Mouse (Mus musculus) hindbrain, embryonic 15.5 days (tissue): ENCODE data around the gene H2afx. TPM values are rescaled to one million over a fixed set of nuclear protein-coding genes. Genes with fewer than 3 reads are reported as not detected.
A peak's percentile ranks its signal among the peaks of the same experiment; 100 is the strongest.
"Not testable (repeated sequence)": the region's sequence is repeated elsewhere in the genome, so short reads cannot be mapped to it uniquely, and the experiment has no call there.

Experiments
- ATAC-seq: fragments of 200-750 bp; cut with Nextera tagmentation; 2 replicates; pipeline ENCODE4 v1.8.0; 2017; ENCODE audit warnings: low read depth, moderate number of reproducible peaks, moderate TSS enrichment; ENCODE audit not compliant: low FRiP score
- H3K27ac ChIP-seq: fragments of 300-500 bp; sonication (generic); replicated peaks from 2 replicates; pipeline ENCODE4 v1.5.1; 2015; ENCODE audit warnings: mild to moderate bottlenecking, inconsistent platforms
- H3K27me3 ChIP-seq: fragments of 300-500 bp; sonication (generic); 2 replicates; pipeline ENCODE4 v1.6.1; 2015; ENCODE audit warnings: control low read depth, inconsistent platforms
- H3K36me3 ChIP-seq: fragments of 300-500 bp; sonication (generic); 2 replicates; pipeline ENCODE4 v1.6.1; 2015; ENCODE audit warnings: control low read depth, inconsistent platforms
- H3K4me1 ChIP-seq: fragments of 300-500 bp; sonication (generic); replicated peaks from 2 replicates; pipeline ENCODE4 v1.6.1; 2015; ENCODE audit warnings: control low read depth, inconsistent platforms
- H3K4me2 ChIP-seq: fragments of 300-500 bp; sonication (generic); 2 replicates; pipeline ENCODE4 v1.6.1; 2015; ENCODE audit warnings: moderate library complexity, mild to moderate bottlenecking, inconsistent platforms
- H3K4me3 ChIP-seq: fragments of 300-500 bp; sonication (generic); 2 replicates; pipeline ENCODE4 v1.5.1; 2015; ENCODE audit warnings: mild to moderate bottlenecking, inconsistent platforms
- H3K9ac ChIP-seq: fragments of 300-500 bp; sonication (generic); 2 replicates; pipeline ENCODE4 v1.6.1; 2015; ENCODE audit warnings: inconsistent platforms
- H3K9me3 ChIP-seq: fragments of 300-500 bp; sonication (generic); 2 replicates; pipeline ENCODE4 v1.6.1; 2016; ENCODE audit warnings: control low read depth, inconsistent platforms
- WGBS: fragments of 180-500 bp; shearing (Covaris S2); methylation state at CpG from one replicate; pipeline ENCODE4 v1.1.7; 2015; 5-methylcytosine and 5-hydroxymethylcytosine counted together
- polyA plus RNA-seq: library from polyadenylated mRNA; unstranded; fragments of >200 nt; fragmentation: Nextera tagmentation; extraction: Ambion mirVana; gene quantifications from 2 replicates; pipeline ENCODE4 v1.2.1, GENCODE M21; 2015

The H2afx gene
- polyA plus RNA-seq, result 133 and 149 TPM in 2 replicates

DNA sequence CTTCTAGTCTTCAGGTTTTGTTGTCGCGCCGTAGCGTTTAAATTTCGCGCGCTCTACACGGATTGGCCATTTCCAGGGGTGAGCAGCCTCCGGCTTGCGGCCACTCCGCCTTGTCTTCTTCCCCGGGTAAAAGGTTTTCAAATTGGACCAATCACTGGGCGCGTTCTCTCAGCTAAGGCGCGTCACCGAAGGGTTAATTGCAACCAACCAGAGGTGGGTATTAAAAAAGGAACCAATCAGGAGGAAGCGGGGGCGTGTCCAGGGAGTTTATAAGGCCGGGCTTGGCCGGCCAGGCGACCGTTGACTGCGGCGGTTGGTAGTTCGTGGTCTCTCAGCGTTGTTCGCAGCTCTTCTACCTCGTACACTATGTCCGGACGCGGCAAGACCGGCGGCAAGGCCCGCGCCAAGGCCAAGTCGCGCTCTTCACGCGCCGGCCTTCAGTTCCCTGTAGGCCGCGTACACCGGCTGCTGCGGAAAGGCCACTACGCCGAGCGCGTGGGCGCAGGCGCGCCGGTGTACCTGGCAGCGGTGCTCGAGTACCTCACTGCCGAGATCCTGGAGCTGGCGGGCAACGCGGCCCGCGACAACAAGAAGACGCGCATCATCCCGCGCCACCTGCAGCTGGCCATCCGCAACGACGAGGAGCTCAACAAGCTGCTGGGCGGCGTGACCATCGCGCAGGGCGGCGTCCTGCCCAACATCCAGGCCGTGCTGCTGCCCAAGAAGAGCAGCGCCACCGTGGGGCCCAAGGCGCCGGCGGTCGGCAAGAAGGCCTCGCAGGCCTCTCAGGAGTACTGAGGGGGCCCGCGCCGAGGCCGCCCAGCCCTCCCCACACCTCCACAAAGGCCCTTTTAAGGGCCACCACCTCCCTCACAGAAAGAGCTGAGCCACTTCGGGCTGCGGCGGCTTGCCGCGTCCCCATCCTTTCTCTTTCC, at the start of gene H2afx:
Gene H2afx (plus strand): TSS at position 299 of the 935 bp plus-strand sequence.
- H3K4me2 ChIP-seq, result peak within 1 kb of the TSS; percentile 88
- H3K4me1 ChIP-seq, result peaks cover 27% of the 10 kb centered on the region
- H3K9me3 ChIP-seq, result no peaks in the 10 kb centered on the region
- peaks cover 48% of the 10 kb centered on the region for H3K36me3 ChIP-seq
- H3K4me3 ChIP-seq, result peak within 1 kb of the TSS; percentile 62
- peak within 1 kb of the TSS; percentile 89 for H3K27ac ChIP-seq
- peak; percentile 97 for ATAC-seq
- peak within 1 kb of the TSS; percentile 73 for H3K9ac ChIP-seq
- no peaks in the 10 kb centered on the region for H3K27me3 ChIP-seq
- under 1% methylated on average over 89 of the region's 91 CpGs for WGBS

DNA sequence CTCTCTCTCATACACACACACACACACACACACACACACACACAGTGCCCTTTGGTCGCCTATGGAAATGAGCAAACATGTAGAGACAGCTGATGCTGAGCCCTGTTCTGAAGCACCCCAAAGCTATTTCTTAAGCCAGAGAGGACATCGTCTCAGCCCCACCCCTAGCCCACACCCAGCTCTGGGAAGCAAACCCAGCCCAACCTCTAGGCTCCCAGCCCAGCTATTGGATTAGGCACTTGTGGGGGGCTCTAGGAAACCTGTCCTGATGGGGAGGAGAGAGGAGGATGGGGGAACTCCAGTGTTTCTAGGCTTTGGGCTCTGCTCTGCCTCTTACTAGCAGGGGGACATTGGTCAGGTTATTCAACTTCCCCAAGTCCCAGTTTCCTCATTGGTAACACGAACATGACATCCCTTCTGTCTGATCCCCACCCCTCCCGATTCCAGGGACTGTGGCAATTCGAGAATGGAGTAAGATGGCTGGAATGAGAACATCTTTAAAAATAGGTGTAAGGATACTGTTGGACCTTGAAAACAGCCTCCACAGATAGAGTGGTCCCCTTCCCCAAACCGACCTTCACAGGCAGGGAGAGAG, 48.1 kb upstream of the H2afx start:
- Histone ChIP-seq H3K4me1 (peaks cover 29% of the 10 kb centered on the region), H3K36me3 (peaks cover 12% of the 10 kb centered on the region), H3K4me3 (peak overlapping the region; percentile 66), H3K9ac (peak overlapping the region; percentile 84; the same call in 1 of the 2 replicates), H3K9me3 (no peaks in the 10 kb centered on the region), H3K27ac (no peak overlapping the region), H3K4me2 (peak overlapping the region; percentile 79), H3K27me3 (no peaks in the 10 kb centered on the region)
- WGBS, result 13% methylated on average over 6 of the region's 6 CpGs
- no peak for ATAC-seq

GRCm38 (mm10) chr9:44287003-44287400, 47.5 kb upstream of the H2afx start:
- H3K9ac ChIP-seq, result peak overlapping the region; percentile 84
- H3K27me3 ChIP-seq, result no peaks in the 10 kb centered on the region
- ATAC-seq, result peak; percentile 39; the same call in 1 of the 2 replicates
- peak overlapping the region; percentile 66 for H3K4me3 ChIP-seq
- peaks cover 29% of the 10 kb centered on the region for H3K4me1 ChIP-seq
- peak overlapping the region; percentile 75 for H3K27ac ChIP-seq
- H3K4me2 ChIP-seq, result peak overlapping the region; percentile 79
- 4% methylated on average over 11 of the region's 11 CpGs for WGBS
- H3K9me3 ChIP-seq, result no peaks in the 10 kb centered on the region
- peaks cover 10% of the 10 kb centered on the region; the same call in 1 of the 2 replicates for H3K36me3 ChIP-seq

DNA sequence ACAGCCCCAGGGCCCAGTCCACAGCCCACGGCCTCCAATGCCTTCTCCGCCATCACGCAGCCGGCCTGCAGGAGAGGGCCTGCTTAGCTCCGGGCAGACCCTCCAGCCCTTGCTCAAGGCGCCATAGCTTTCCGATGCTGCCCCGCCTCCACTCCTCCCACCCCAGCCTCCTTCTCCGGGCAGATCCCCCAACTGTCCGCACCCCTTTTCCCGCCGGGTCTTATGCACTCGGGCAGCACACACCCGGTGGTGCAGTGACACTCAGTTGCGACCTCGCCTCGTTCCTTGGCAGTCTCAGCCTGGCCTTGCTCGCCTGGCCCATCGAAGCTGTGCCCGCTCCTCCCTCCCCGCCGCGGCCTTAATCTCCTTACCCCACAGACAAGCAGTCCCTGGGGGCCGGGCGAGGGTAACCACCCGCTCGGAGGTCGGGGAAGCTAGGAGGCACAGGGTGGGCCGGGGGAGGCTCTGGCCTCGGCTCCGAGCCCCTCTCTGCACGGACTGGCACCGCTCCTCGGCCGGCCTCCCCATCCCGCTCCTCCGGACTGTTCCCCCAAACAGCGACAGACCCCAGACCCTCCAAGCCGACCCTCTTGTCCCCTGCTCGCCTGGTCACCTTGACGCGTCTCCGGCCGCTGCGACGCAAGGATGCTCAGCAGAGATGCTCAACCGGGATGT, 47.0 kb upstream of the H2afx start:
- H3K4me3 ChIP-seq, result peak overlapping the region; percentile 66
- peak; percentile 49 for ATAC-seq
- peaks cover 10% of the 10 kb centered on the region; the same call in 1 of the 2 replicates for H3K36me3 ChIP-seq
- H3K27me3 ChIP-seq, result no peaks in the 10 kb centered on the region
- WGBS, result 0% methylated on average over 47 of the region's 47 CpGs
- peak overlapping the region; percentile 84 for H3K9ac ChIP-seq
- H3K9me3 ChIP-seq, result no peaks in the 10 kb centered on the region
- peak overlapping the region; percentile 79 for H3K4me2 ChIP-seq
- peak overlapping the region; percentile 75 for H3K27ac ChIP-seq
- peaks cover 29% of the 10 kb centered on the region for H3K4me1 ChIP-seq

DNA sequence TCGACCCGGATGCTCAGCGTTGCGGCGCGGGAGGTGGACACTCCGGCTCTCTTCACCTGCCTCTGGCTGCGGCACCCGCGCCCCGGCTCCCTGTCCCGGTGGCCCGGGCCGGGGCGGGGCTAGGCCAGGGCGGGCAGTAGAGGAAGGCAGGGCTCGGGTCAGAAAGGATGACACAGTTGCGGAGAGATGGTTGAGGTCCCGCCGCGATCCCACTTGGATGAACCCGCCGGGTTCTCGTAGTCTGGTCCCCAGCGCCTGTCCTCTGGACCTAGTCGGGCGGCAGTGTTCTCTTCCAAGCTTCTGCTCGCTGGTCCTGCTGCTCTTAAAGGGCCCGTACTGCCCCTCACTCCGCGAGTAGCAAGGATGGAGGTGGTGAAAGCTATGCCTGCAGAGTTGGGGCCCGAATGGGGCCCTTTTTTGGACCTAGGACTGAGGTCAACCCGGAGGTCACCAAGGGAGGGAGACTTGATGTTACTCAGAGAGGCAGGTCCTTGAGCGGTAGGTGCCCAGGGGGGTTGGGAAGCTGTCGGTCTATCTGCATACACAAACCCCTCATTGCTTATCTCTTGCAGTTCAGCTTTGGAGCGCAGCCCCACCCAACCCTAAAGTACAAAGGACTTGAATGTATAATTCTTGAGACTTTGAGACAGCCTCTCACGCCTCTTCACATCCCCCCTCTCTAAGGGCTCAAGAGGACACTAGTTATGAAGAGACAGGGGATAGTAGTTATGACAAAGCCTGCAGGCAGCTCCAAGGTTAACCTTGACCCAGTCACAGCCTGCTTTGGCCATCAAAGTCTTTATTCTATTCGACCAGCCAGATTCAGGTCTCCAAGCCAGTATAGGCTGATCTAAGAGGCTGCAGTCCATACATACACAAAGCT, 46.2 kb upstream of the H2afx start, which contains the start of gene Abcg4:
Gene Abcg4 (minus strand): TSS at position 540 of the 883 bp plus-strand sequence.
- peak within 1 kb of the TSS; percentile 66 for H3K4me3 ChIP-seq
- H3K4me1 ChIP-seq, result peaks cover 29% of the 10 kb centered on the region
- peaks cover 15% of the 10 kb centered on the region for H3K36me3 ChIP-seq
- no peaks in the 10 kb centered on the region for H3K27me3 ChIP-seq
- peak within 1 kb of the TSS; percentile 79 for H3K4me2 ChIP-seq
- WGBS, result under 1% methylated on average over 38 of the region's 38 CpGs
- peak; percentile 76 for ATAC-seq
- H3K27ac ChIP-seq, result peak within 1 kb of the TSS; percentile 75
- H3K9ac ChIP-seq, result peak within 1 kb of the TSS; percentile 84
- H3K9me3 ChIP-seq, result no peaks in the 10 kb centered on the region

DNA sequence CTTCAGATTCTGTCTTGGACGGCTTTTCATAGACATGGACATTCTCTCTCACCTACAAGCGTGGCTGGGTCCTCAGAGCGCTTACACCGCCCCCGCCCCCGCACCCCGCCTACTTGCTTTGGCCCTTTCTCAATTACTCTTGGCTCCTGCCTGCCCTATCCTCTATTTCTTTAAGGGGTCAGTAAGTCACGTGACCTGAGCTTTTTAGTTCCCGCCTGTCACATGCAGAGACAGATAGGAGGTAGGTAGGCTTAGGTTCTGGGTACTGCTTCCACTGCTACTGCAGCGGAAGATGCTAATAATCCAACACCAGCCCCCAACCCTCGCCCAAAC, 45.6 kb upstream of the H2afx start:
- peak overlapping the region; percentile 79 for H3K4me2 ChIP-seq
- 7% methylated on average over 11 of the region's 11 CpGs for WGBS
- H3K27ac ChIP-seq, result peak overlapping the region; percentile 75
- peaks cover 29% of the 10 kb centered on the region for H3K4me1 ChIP-seq
- H3K9ac ChIP-seq, result peak overlapping the region; percentile 84
- H3K27me3 ChIP-seq, result no peaks in the 10 kb centered on the region
- H3K4me3 ChIP-seq, result peak overlapping the region; percentile 66
- peaks cover 22% of the 10 kb centered on the region for H3K36me3 ChIP-seq
- no peaks in the 10 kb centered on the region for H3K9me3 ChIP-seq
- ATAC-seq, result peak; percentile 2; the same call in 1 of the 2 replicates

DNA sequence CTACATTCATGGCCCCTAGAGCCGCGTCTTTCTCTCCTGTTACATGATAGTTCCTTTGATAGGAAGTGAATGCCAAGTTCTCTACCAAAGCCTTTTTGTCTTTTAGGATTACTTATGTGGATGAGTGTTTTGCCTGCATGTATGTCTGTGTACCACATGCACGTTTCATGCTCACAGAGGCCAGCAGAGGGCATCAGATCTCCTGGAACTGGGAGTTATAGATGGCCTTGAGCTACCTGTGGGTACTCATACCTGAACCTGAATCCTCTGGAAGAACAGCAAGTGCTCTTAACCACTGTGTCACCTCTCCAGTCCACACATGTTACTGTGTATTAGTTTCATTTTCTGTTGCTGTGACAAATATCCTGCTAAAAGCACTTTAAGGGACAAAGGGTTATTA, 42.0 kb upstream of the H2afx start:
- Histone ChIP-seq H3K27me3 (no peaks in the 10 kb centered on the region), H3K4me3 (no peak overlapping the region), H3K36me3 (peaks cover 50% of the 10 kb centered on the region), H3K9ac (no peak overlapping the region), H3K4me1 (peaks cover 13% of the 10 kb centered on the region), H3K4me2 (no peak overlapping the region), H3K27ac (no peak overlapping the region), H3K9me3 (no peaks in the 10 kb centered on the region)
- 76% methylated on average over 3 of the region's 3 CpGs for WGBS
- no peak for ATAC-seq

DNA sequence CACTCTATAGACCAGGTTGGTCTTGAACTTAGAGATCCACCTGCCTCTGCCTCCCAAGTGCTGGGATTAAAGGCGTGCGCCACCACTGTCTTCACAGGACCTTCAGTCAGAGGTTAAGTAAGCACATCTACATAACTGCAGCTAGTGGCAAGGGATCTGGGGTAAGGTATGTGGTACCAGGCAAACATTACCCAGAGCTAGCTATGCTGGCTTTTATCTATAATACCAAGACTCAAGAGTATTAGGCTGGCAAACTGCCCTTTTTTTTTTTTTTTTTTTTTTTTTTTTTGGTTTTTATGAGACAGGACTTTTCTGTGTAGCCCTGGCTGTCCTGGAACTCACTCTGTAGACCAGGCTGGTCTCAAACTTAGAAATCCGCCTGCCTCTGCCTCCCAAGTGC, 34.5 kb upstream of the H2afx start:
- not testable (repeated sequence) for H3K9me3 ChIP-seq, ATAC-seq, H3K4me2 ChIP-seq, H3K4me3 ChIP-seq, H3K27ac ChIP-seq, H3K27me3 ChIP-seq, H3K9ac ChIP-seq
- WGBS, result 97% methylated on average over 3 of the region's 3 CpGs
- peaks cover 62% of the 10 kb centered on the region for H3K36me3 ChIP-seq
- H3K4me1 ChIP-seq, result peaks cover 14% of the 10 kb centered on the region

GRCm38 (mm10) chr9:44305466-44306079, 28.9 kb upstream of the H2afx start, which contains the start of gene Hinfp:
TSS of gene Hinfp (minus strand) at chr9:44305671.
- ATAC-seq, result peak; percentile 98
- Histone ChIP-seq H3K36me3 (peaks cover 15% of the 10 kb centered on the region), H3K27ac (peak within 1 kb of the TSS; percentile 83), H3K9me3 (no peaks in the 10 kb centered on the region), H3K4me1 (peaks cover 14% of the 10 kb centered on the region), H3K4me2 (peak within 1 kb of the TSS; percentile 67), H3K4me3 (peak within 1 kb of the TSS; percentile 71), H3K27me3 (no peaks in the 10 kb centered on the region), H3K9ac (peak within 1 kb of the TSS; percentile 90)
- under 1% methylated on average over 54 of the region's 54 CpGs for WGBS

GRCm38 (mm10) chr9:44306532-44306931, 28.0 kb upstream of the H2afx start:
- Histone ChIP-seq H3K36me3 (peaks cover 13% of the 10 kb centered on the region), H3K27ac (no peak overlapping the region), H3K9ac (no peak overlapping the region), H3K27me3 (no peaks in the 10 kb centered on the region), H3K9me3 (no peaks in the 10 kb centered on the region), H3K4me3 (no peak overlapping the region), H3K4me2 (no peak overlapping the region), H3K4me1 (peaks cover 14% of the 10 kb centered on the region)
- 86% methylated on average over 6 of the region's 6 CpGs for WGBS
- ATAC-seq, result no peak
